Mouse (Mus musculus) embryonic fibroblast, embryonic 13.5 days (primary cell): Measurements from ENCODE around the gene Supt20. TPM values are rescaled to one million over a fixed set of nuclear protein-coding genes. Genes with fewer than 3 reads are reported as not detected.

Source experiments
- H3K27ac ChIP-seq: 2 replicates; pipeline ENCODE4 v1.5.1; 2012; ENCODE audit warnings: low read length, control low read depth, inconsistent platforms; ENCODE audit not compliant: insufficient read depth
- H3K4me1 ChIP-seq: 2 replicates; pipeline ENCODE4 v1.6.1; 2011; ENCODE audit warnings: low read length; ENCODE audit not compliant: control insufficient read depth, insufficient read depth
- H3K4me3 ChIP-seq: 2 replicates; pipeline ENCODE4 v1.5.1; 2011; ENCODE audit warnings: mild to moderate bottlenecking, control low read depth, low read length; ENCODE audit not compliant: insufficient read depth
- CTCF ChIP-seq: IDR thresholded peaks from 2 replicates; pipeline ENCODE4 v1.5.1; 2011; ENCODE audit warnings: mild to moderate bottlenecking, control low read depth, low read length, moderate library complexity, borderline replicate concordance; ENCODE audit not compliant: insufficient read depth
- POLR2A ChIP-seq: IDR thresholded peaks from 2 replicates; pipeline ENCODE4 v1.6.1; 2011; ENCODE audit warnings: low read depth, mild to moderate bottlenecking, control low read depth, low read length, moderate library complexity
- polyA plus RNA-seq: library from polyadenylated mRNA; stranded (reverse); fragments of >200 nt; gene quantifications from 2 replicates; pipeline ENCODE4 v1.2.4, GENCODE M21; 2011; ENCODE audit warnings: low read depth; ENCODE audit not compliant: missing spikeins, insufficient read length

Gene Supt20
- polyA plus RNA-seq, 1 experiment: 121 TPM

DNA sequence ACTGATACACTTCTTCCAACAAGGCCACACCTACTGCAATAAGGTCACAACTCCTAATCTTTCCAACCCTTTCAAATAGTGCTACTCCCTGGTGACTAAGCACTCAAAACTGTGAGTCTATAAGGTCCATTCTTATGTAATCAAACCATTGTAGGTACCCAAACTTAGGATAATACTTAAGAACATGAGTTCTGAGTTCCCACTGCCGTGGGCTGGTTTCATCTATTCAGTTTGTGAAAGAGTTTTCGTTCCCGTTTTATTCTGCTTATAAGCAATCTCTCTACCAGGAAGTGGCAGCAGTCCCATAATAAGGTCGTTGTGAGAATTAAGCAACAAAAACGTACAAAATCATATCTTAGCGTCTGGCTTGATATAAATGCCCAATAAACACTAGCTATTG lies 23.9 kb upstream of the Supt20 start:
- 0 out of 2 replicates have a peak, but pooled peaks cover 3% of the 10 kb centered on the region for H3K4me1 ChIP-seq
- TF ChIP-seq CTCF (no peak), POLR2A (no peak)

DNA sequence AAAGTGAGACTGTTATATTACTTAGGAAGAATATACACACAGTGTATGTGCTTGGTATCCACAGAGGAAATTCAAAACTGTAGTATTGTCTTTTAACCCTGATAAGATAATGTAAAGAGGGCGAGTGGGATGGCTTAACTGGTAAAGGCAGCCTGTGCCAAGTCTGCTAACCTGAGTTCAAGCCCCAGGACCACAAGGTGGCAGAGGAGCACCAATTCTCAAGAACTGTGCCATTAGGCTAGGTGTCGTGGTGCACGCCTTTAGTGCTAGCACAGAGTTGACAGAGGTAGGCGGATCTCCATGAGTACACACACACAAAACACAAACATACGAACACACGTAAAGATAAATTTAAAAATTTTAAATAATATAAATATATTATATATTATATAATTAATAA lies 23.0 kb upstream of the Supt20 start:
- TF ChIP-seq POLR2A (no peak), CTCF (no peak)
- H3K4me1 ChIP-seq: 0 out of 2 replicates have a peak, but pooled peaks cover 3% of the 10 kb centered on the region
- no peak overlapping the region for H3K4me3 ChIP-seq
- H3K27ac ChIP-seq: no peak overlapping the region

More for the DNA sequence above, 23.9 kb upstream of the Supt20 start:
- H3K27ac ChIP-seq: no peak overlapping the region
- H3K4me3 ChIP-seq: no peak overlapping the region

DNA sequence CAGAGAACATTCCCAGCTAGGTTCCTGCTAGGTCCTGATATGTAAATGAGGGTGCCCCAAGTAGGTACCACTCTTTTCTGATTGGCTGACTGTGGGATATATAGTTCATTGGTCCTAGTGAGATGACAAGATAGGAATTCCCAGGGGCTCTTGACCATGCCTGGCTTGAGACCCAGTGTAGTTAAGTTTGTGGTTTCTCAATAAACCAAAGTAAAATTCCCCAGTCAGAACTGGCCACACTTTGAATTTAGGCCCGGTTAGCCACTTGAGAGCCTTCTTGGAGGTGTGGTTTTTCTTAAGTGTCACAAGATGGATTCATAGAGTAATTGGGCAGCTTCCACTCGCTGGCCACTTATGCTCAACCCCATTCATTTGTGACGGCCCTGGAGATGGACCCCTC lies 20.5 kb upstream of the Supt20 start:
- Histone ChIP-seq H3K4me1 (0 out of 2 replicates have a peak, but pooled peaks cover 3% of the 10 kb centered on the region), H3K4me3 (no peak overlapping the region), H3K27ac (peak overlapping the region; percentile 81)
- no peak for TF ChIP-seq POLR2A
- no peak for TF ChIP-seq CTCF

DNA sequence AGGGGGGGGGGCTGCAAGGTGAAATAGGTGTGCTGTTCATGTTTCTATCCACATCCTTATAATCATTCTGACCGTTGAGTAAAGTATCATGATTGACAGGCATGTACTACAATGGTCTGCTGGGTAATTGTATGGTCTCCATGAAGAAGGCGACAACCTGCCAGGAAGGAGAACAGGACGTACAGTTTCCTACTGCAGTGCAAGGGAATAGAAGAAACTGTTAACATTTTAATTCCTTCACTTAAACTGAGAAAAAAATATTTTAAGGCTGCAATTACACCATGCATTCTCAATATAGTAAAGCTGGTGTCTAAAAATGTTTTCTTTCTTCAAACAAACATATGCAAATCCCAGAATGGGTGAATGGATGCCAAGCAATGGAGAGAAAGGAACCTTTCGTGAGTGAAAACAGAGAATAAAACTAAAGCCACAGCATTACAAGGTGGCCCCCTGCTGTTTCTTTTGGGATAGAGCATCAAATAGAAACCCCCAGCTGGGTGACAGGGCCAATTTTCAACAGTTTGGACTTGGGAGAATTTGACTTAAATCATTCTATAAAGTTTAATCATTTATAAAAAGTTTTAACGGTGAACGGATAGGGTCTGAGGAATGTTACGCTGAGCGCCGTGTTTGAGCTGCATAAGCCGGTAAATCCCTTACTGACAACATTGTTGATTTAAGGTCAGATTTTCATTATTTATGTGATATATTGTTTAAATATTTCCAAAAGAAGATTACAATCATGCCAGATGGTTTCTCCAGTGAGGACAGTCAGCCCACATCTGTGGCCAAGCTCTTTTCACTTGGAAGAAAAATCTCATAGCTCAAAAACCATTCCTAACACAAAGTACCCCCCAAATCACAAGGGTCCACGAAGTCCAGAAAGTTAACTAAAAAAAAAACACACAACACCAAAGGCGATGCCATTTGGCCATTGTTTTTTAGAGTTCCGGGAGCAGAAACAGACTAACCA lies 19.8 kb upstream of the Supt20 start:
- TF ChIP-seq CTCF (no peak), POLR2A (no peak)
- Histone ChIP-seq H3K27ac (peak overlapping the region; percentile 81), H3K4me1 (0 out of 2 replicates have a peak, but pooled peaks cover 3% of the 10 kb centered on the region), H3K4me3 (no peak overlapping the region)

DNA sequence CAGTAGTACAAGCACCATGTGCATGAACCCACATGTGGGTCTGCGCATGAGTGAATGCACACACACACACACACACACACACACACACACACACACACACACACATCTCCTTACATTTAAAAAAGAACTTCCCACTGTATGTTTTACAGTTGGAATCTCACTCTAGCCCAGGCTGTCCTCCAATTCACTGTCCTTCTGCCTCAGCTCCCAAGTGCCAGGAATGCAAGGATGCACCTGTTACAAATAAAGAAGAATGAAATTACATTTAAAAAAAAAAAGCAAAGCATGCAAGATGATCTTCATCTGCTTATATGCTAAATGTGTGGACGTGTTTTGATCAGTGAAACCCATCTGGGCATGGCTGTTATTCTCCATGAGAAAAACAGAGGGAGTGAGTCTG lies 15.8 kb upstream of the Supt20 start:
- H3K27ac ChIP-seq: no peak overlapping the region
- no peak overlapping the region for H3K4me3 ChIP-seq
- H3K4me1 ChIP-seq: 0 out of 2 replicates have a peak, but pooled peaks cover 3% of the 10 kb centered on the region
- no peak for TF ChIP-seq POLR2A
- TF ChIP-seq CTCF: no peak

DNA sequence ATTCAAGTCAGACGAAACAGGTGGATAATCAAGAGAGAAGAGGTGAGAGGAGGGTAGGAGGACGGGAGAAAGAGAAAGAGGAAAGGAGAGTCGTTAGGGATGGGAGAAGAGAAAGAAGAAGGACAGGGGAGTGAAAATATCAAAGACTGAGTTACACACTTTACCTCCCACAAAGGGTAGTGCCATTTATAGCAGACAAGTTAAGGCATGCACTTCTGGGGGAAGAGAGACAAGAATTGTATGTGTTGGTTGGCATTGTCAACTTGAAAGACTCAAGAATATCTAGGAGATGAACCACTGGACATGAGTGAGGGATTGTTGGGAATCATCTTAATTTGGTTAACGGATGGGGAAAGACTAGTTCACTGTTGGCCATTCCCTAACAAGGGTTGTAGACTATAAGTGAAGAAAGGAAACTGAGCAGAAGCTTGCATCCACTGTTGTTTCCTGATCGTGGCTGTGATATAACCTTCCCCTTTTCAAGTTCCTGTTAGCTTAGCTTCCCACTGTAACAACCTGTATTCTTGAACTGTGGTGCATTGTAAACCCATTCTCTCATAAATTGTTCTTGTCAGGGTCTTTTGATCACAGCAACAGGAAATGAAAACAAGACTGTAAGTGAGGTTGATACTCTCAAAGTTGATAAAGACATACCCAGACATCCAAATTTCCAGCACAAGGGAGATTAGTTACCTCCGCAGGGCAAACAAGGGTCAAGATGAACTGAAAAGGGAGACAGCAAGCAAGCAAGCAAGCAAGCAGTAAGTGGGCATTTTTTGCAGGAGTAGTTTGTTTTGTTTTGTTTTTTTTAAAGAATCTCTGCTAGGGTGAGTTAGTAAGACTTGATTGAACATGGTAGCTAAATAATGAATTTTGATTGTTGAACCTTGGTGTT lies 11.1 kb upstream of the Supt20 start:
- Histone ChIP-seq H3K4me3 (no peak overlapping the region), H3K27ac (no peak overlapping the region), H3K4me1 (no peaks in the 10 kb centered on the region)
- TF ChIP-seq POLR2A (no peak), CTCF (no peak)

DNA sequence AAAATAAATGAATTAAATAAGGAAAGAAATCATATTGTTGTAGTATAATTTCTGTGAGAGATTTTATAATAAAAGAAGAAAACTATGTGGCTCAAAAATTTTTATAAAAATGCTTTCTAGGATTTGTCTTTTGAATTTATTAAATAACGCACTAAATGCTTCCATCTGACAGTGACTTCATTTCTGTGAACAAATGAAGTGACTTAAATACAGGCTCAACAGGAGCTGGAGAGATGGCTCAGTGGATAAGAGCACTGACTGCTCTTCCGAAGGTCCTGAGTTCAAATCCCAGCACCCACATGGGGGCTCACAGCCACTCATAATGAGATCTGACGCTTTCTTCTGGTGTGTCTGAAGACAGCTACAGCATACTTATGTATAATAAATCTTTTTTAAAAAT lies 7.4 kb upstream of the Supt20 start:
- no peak for TF ChIP-seq CTCF
- no peak for TF ChIP-seq POLR2A
- H3K27ac ChIP-seq: no peak overlapping the region
- H3K4me1 ChIP-seq: no peaks in the 10 kb centered on the region
- H3K4me3 ChIP-seq: no peak overlapping the region

DNA sequence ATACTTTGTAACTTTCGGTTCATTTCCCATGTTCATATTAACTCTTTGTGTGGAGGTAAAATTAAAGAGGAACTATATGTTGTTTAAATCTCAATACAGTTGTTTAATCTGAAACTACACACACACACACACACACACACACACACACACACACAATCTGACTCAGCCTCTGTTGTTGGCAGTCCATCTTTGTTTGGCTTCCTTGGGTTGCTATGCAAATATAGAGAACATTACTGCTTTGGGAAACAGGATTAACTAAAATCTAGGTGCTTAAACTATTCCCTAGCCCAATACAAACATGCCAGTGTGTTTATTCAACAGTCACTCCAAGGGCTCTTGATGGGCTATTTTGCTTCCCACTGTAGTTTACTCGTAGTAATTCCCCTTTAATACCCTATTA lies 5.4 kb upstream of the Supt20 start:
- no peak overlapping the region for H3K27ac ChIP-seq
- TF ChIP-seq POLR2A (no peak), CTCF (no peak)
- H3K4me1 ChIP-seq: no peaks in the 10 kb centered on the region
- no peak overlapping the region for H3K4me3 ChIP-seq

DNA sequence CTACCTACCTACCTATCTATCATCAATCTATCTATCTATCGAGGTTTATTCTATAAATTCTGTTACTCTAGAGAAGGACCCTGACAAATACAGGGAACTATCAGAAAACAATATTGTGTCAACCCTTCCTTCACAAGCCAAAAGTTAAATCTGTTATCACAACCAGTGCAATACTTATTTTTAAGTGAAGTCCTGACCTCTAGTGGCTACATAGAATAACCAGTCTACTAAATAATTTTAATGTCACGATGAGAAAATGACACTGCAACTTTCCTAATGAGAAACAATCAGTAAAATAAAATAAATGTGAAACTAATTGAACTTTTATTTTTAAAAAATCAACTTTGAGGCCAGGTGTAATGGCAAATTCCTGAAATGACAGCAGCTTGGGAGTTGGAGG lies 3.5 kb upstream of the Supt20 start:
- H3K27ac ChIP-seq: no peak overlapping the region
- no peak for TF ChIP-seq CTCF
- TF ChIP-seq POLR2A: no peak

More for the DNA sequence above, 3.5 kb upstream of the Supt20 start:
- H3K4me1 ChIP-seq: no peaks in the 10 kb centered on the region
- H3K4me3 ChIP-seq: no peak overlapping the region
